Mouse (Mus musculus): ENCODE data around the gene Ppm1l.
"Not testable (repeated sequence)": the region's sequence is repeated elsewhere in the genome, so short reads cannot be mapped to it uniquely, and the experiment has no call there.

Gene Ppm1l

GRCm38 (mm10) chr3:69367916-69368315, 51.3 kb downstream of the Ppm1l start:
- DNase-seq (ENCODE audit: low spot score in 2 of 2): no peak

- no peak for DNase-seq (ENCODE audit: low spot score in 2 of 2)
Measured at GRCm38 (mm10) chr3:69372731-69373130, 56.1 kb downstream of the Ppm1l start.

DNA sequence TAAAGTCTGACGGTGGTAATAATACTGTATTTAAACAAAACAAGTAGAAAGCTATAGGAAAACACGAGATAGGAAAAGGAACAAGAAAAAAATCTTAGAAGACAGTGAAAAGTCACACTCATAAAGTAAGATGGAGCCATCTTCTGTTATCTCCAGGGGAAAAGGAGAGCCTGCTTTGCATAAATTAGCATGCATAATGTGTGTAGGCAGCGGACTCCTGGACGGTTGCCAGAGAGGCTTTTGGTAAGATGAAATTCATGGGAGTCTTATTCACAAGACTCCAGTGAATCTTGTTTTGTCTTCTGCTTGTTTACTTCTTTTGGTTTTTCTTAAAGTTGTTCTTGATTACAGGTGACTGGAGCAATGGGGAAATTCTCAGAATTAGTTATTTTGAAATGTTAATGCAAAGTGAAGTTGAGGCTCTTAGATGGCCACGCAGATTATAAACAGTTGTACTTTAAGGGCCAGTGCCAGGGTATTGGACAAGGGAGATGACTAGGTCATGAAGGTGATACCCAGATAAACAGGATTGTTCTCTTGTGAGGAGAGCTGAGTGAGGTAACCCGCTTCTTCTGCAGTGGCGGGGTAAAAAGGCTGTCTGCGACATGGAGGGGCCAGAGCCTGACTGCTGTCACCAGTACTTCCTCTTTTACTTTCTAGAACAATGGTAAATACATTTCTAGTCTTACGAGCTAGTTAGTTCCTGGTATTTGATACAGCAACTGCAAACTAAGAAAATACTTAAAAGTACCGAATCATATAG, 57.1 kb downstream of the Ppm1l start:
- peak; percentile 51 to 85 for DNase-seq (ENCODE audit: low spot score in 2 of 2)

- DNase-seq (ENCODE audit: low spot score in 2 of 2): no peak
Measured at GRCm38 (mm10) chr3:69374538-69374937, 57.9 kb downstream of the Ppm1l start.

DNA sequence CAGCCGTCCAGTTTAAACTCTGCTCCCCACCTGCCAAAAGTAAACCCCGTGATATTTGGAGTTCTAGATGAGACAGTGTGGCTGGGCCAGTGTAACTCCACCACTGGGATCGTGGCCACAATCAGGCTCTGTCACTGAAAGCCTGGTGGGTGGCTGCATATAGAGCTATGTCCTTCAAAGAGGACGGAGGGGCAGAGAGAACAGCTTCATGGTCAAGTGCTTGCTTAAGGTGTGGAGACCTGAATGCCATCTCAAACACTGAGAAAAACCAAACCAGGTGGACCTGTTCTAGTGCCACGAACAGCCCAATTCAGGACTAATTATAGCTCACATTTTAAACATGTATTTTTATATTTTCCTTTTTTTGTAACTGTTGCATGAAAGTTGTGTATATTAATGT, 58.3 kb downstream of the Ppm1l start:
- DNase-seq (ENCODE audit: low spot score in 2 of 2): no peak

- DNase-seq (ENCODE audit: low spot score in 2 of 2): no peak
Measured at GRCm38 (mm10) chr3:69381213-69381612, 64.6 kb downstream of the Ppm1l start.

- DNase-seq (ENCODE audit: low spot score in 2 of 2): not testable (repeated sequence)
Measured at GRCm38 (mm10) chr3:69391834-69392233, 75.2 kb downstream of the Ppm1l start.

DNA sequence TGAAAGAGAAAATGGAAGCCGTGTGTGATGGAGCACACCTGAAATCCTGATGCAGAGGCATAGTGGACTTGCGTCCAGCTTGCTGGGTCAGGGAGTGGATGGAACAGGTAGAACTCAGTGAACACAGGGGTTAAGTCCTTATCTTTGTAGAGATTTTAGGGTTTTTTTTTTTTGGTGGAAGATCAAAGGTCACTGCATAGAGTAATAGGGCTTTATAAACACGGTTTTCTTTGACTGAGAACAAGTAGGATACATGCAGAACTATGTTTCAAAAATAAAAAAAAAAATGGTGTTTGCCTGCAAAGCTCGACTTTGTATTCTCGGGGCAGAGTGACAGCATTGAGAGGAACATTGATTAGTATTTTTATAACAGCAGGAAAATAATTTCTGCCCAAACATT, 75.6 kb downstream of the Ppm1l start:
- no peak for DNase-seq (ENCODE audit: low spot score in 2 of 2)

DNA sequence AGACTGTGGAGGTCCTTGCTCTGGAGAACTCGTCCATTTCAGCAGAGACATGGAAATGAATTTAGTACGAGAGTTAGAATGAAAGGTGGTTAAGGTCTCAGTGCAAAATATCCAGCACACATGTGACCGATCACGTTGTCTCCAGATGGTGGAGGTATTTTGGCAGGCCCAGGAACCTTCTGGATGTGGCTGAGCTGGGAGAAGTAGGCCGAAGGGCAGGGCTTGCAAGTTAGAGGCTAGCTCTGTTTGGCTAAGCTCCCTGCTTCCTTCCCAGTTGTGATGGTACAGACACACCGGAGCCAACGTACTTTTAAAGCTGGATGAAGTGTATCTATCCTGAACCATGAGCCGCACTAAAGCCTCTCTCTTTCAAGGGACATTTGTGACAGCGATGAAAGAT, 76.4 kb downstream of the Ppm1l start:
- DNase-seq (ENCODE audit: low spot score in 2 of 2): no peak

GRCm38 (mm10) chr3:69393991-69394390, 77.3 kb downstream of the Ppm1l start:
- DNase-seq (ENCODE audit: low spot score in 2 of 2): no peak

DNA sequence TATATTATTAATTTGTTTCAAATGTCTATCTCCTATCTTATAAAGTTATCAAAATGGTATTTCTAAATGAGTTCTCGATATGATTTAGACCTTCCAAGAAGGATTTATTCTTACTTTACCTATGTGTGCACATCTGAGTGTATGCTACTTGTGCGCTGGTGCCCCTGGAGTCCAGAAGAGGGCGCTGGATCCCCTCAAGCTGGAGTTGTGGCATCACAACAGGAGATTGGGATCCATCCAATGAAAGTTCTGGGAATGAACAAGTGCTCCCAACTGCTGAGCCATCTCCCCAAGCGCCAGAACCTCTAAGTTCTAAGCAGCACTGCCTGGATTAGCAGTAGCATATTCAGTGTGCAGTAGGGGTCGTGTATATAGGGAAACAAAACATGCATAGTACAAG, 78.4 kb downstream of the Ppm1l start:
- DNase-seq (ENCODE audit: low spot score in 2 of 2): no peak

- no peak for DNase-seq (ENCODE audit: low spot score in 2 of 2)
Measured at GRCm38 (mm10) chr3:69397733-69398132, 81.1 kb downstream of the Ppm1l start.

- no peak for DNase-seq (ENCODE audit: low spot score in 2 of 2)
Measured at GRCm38 (mm10) chr3:69399336-69399735, 82.7 kb downstream of the Ppm1l start.

DNA sequence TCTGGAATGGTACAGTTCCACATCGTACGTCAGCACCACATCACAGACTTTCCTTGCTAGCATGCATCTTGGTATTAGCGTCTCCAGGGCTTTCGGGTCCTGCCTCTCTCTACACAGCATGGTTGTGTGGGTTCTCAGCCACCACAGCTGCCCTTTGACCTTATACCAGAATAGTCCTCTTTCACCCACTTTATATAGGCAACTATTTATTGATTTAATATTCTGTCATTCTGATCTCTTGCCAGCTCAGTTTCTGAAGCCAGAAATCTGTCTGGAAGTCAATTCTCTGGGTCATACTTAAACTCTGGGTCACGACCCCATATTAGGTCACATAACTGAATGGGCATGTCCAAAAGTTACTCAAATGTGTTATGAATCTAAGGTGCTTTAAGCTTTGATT, 86.5 kb downstream of the Ppm1l start:
- no peak for DNase-seq (ENCODE audit: low spot score in 2 of 2)

- DNase-seq (ENCODE audit: low spot score in 2 of 2): no peak
Measured at GRCm38 (mm10) chr3:69406210-69406895, 89.7 kb downstream of the Ppm1l start.

DNA sequence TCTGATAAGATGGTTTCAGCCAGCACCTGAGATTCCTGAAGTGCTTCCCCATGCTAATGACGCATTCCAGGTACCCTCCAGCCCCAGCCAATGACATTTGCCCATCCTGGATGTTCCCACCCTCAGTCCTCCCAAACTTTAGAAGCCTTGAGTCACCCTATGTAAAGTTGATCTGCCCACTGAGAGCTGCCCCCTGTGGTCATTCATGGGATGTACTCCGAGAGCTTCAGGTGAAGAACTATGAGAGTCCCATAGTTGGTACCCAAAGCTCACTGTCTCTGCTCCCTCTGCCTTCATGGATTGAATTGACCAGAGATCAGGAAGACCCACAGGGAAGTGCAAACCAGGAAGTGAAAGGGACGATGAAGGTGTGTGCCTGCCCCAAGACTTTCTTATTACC, 91.4 kb downstream of the Ppm1l start:
- no peak for DNase-seq (ENCODE audit: low spot score in 2 of 2)

- DNase-seq (ENCODE audit: low spot score in 2 of 2): no peak
Measured at GRCm38 (mm10) chr3:69416112-69416511, 99.5 kb downstream of the Ppm1l start.

GRCm38 (mm10) chr3:69422741-69423140, 106.1 kb downstream of the Ppm1l start:
- DNase-seq (ENCODE audit: low spot score in 2 of 2): no peak

DNA sequence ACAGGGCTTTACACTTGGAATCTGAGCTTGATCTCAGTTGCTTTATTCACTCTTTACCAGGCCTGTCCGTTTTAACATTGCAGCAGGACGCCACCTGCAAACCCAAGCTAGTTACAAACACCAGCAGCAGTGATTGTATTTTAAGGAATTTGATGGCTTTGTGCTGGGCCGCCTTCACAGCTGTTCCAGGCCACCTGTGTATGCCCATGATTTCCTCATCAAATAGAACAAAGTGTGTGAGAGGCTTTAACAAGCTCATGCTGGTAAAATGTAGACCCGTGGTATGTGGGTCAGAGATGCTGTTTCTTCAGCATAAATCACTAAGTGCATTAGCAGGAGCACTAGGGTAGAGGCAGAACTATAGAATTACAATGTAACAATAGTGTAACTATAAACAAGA, 106.7 kb downstream of the Ppm1l start:
- no peak for DNase-seq (ENCODE audit: low spot score in 2 of 2)

GRCm38 (mm10) chr3:69424781-69425180, 108.1 kb downstream of the Ppm1l start:
- DNase-seq (ENCODE audit: low spot score in 2 of 2): not testable (repeated sequence)

DNA sequence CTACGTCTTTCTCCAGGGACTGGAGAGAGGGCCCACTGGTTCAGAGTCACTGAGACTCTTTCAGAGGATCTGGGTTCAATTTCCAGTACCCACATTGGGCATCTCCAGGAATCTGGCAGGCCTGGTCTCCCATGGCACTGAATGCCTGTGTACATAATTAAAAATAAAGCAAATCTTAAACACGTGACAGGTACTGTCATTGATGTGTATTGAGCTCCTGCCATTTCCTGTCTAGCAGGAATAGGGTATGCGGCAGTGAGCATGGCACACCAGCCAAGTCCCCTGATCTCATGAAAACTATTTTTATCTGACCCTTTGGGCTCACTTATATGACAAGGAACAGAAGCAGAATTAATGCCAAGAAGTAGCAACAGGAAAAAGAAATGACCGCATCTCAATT, 110.6 kb downstream of the Ppm1l start:
- DNase-seq (ENCODE audit: low spot score in 2 of 2): no peak

DNA sequence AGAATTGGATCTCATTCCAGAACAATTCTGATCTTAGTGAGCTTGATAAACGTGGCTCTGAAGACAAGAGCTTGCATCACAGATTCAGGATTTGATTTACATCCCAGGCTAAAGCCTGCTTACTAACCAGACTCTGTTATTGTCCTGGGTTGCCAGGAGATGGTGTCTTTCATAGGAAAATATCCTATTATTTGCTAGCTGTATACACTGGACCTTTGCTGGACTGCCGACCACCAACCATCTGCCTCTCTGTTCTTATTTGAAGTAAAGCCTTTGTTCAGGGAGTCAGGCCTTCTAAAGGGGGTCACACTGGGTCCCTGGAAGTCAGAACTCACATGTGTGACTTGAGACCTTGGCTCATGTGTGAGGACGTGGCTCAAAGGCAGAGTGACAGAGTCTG, 111.6 kb downstream of the Ppm1l start:
- no peak for DNase-seq (ENCODE audit: low spot score in 2 of 2)

- no peak for DNase-seq (ENCODE audit: low spot score in 2 of 2)
Measured at GRCm38 (mm10) chr3:69429319-69429718, 112.7 kb downstream of the Ppm1l start.

All from left cerebral cortex, adult 9 months (tissue).